Mouse (Mus musculus): ENCODE data around the gene Plppr4. TPM values are rescaled to one million over a fixed set of nuclear protein-coding genes. Genes with fewer than 3 reads are reported as not detected.

Gene Plppr4
- total RNA-seq, 2 experiments from 2014 or later, result 0.42 to 0.68 TPM

- DNase-seq, result no peak
These were observed 66.3 kb downstream of the Plppr4 start for GRCm38 (mm10) chr3:117294308-117294925.

Small RNAs within 50 kb of the gene (microRNA-seq; reads per million reads assigned to microRNA genes)
- gene Gm22408, result 0 reads per million in 2 experiments

Other genes starting within 250 kb of the Plppr4 start
- under 1 TPM; 0.26 to 0.36 TPM for gene Plppr5, start 214.0 kb upstream of the Plppr4 start, total RNA-seq (2021)